Mouse (Mus musculus) spleen, postnatal 36 days (tissue): ENCODE results near the gene Rasip1.
"Not testable (repeated sequence)": the region's sequence is repeated elsewhere in the genome, so short reads cannot be mapped to it uniquely, and the experiment has no call there.

Experiments
- DNase-seq, 2 experiments: peaks; one replicate each; pipeline ENCODE4 v3.0.0; 2022; ENCODE audit warnings: low spot score in 2 of 2, mixed read lengths in 1 of 2

The Rasip1 gene

DNA sequence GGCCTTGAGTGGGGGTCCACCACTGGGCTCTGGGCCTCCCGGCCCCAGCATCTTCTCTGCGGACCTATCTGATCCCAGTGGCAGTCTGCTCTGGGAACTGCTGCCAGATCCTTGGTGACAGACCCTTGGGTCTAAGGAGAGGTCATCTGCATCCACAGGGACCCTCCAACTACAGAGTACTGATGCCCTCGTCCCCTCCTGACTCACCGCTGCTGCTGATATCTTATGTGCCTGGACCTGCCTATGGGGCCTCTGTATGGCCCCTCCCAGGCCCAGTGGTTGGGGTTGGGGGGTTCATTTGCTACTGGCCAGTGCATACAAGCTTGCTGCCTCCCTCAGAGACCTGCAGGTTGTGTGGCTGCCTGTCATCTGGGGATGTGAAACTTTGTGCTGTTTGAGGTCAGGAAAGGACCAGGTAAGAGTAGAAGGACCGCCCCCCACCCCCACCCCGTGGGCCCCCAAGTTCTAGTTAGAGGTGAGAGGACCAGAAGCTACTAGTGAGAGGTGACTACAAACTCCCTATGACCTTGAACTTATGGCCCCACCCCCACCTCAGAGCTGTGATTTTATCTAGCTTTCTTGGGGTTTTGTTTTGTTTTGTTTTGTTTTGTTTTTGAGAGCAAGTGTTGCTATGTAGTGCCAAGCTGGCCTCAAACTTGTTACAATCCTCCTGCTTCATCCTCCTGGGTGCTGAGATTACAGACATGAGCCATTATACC is 17.7 kb downstream of the Rasip1 start:
- DNase-seq = no peak

GRCm38 (mm10) chr7:45645591-45645971 is 18.3 kb downstream of the Rasip1 start:
- DNase-seq = no peak

DNA sequence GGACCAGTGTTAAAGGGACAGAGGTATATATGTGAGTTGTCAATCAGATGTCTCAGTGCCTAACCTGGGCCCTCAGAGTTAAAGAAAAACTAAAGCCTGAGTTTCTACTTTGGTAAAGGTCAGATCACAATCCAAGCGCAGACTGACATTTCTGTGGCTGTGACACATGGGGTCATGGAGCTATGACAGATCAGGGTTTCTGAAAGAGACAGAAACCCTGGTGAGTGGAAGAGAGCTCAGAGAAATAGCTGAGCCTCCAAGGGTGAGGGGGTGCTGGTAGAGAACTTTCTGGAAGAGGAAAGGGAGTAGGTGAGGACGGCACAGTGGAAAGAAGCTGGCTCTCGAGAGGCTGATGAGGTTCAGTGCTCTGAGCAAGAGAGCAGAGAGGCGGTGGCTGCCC is 19.4 kb downstream of the Rasip1 start:
- DNase-seq = no peak

DNA sequence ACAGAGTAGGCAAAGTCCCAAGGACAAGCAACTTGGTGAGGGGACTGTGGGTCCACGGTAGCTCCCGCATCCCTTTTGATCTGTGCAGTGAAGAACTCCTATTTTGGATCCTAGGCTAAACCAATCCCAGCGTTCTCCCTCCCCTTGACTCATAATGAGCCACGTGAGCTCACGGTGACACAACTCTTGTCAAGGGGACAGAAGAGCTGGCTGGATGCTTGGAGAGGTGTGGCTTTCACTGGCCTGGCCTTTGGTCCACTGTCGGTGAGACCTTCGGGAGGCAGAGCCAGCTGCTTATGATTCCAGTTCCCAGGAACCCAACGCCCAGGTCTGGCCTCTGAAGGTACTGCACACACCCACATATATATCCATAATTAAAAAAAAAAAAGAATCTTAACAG is 22.1 kb downstream of the Rasip1 start:
- DNase-seq = no peak

- not testable (repeated sequence) for DNase-seq
These were observed 23.2 kb downstream of the Rasip1 start for GRCm38 (mm10) chr7:45650484-45650883.

DNA sequence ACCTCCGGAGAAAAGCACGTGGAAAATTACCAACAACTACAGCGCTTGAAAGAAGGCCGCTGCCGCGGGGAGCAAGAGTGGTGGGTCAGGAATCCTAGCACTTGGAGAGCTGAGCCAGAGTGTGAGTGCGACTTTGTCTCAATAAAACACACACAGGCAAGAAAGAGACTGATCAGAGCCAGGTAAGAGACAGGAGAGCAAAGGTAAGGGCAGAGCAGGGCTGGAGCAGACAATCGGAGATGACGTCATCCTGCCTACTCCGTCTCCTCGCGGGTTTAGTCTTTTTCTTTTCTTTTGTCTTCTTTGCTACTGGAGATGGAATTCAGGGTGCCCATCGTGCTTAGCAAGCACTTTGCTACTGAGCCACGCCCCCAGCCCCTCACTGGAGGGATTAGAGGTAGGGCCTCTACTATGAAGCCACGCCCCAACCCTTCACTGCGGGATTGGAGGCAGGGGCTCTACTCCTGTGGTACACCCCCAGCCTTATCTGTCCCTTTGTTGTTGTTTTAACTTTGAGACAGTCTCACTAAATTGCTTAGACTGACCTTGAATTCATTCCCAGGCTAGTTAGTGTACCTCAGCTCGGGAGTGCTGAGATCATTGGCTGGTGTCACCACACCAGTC is 27.2 kb downstream of the Rasip1 start:
- DNase-seq = no peak

DNA sequence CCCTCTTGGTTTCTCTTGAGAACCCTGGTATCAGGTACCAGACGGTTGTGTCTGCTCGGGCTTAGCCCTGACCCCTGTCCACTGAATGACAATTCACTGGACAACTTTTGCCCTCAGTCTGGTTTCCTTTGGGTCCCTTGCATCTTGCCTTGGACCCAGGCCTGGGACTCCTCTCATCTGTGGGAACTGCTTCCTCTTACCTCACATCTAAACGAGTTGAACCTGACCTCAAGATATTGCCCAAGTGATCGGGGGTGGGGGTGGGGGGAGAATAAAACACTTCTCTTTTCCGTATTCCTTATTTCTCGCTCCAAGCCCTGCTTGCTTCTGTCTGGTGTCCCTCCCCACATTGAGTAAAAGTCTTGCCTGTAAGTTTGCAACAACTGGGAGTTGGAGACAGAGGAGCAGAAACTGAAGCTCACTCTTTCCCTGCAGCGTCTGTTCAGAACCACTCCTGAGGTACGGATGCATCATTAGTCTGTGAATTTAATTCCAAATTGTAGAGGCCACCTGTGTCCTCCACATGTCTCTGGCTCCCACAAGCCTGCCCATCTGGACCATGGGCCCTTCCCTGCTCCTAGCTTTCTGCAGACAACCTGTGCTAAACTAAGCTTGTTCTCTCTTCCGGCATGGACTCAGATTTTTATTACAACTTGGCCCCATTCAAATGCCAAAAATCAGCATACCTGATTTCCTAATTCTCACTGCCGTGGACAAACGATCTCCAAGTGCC is 33.6 kb downstream of the Rasip1 start:
- no peak for DNase-seq

- not testable (repeated sequence) for DNase-seq
These were observed 34.4 kb downstream of the Rasip1 start for GRCm38 (mm10) chr7:45661702-45662101.

DNA sequence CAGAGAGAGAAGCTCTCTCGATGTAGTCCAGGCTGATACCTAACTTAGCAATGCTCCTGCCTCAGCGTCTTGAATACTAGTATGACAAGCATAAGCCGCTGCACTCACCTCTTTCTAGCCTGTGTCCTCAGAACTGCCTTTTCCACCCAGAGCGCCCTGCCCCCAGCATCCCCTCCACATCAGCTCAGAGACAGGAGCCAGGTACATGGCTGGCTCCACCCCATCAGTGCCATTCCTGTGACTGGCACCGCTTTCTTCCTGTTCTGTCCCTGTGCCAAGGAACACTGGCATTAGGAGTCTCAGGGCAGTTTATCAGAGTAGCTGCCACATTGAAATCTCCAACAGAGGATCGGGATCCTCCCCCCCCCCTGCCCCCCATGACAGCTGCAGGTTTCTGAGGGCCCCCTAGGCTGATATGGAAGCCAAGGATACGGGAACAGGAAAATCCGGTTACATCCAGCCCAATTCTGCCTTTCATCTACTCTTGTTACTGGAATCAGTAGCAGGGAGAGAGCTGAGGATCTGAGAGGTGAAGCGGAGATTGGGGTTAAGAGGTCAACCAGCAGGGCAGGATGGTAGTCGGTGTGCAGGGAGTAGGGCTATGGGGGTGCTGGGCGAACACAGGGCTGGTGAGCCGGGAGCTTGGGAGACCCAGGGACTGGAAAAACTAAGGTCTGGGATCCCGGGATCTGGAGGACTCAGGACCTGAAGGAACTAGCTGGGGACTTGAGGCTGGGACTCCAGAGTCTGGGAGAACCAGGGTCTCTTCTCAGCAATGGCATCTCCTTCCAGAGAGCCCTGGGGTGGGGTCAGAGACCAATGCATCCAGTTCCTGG is 38.2 kb downstream of the Rasip1 start:
- DNase-seq = no peak

DNA sequence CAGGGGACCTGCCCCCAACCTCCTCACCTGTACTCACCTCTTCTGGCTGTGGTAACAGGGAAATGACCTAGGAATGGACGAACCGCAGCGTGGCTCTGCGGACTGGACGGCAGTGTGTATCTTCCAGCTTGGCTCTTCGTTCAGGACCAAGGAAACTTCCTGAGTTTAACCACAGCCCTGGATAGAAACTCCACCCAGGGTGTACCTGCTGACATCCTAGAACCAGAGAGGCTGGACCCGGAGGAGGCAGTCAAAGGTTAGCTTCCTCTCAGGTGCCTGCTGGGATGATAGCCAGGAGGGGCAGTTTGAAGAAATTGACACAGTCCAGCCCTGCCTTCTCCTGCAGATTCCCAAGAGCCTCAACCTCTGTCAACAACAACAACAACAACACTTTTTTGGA is 38.9 kb downstream of the Rasip1 start, which contains the start of gene Fut2:
Gene Fut2, minus strand, starts transcription at position 234 of the 400 bp plus-strand sequence.
- DNase-seq = no peak

GRCm38 (mm10) chr7:45667761-45668160 is 40.5 kb downstream of the Rasip1 start:
- no peak for DNase-seq

DNA sequence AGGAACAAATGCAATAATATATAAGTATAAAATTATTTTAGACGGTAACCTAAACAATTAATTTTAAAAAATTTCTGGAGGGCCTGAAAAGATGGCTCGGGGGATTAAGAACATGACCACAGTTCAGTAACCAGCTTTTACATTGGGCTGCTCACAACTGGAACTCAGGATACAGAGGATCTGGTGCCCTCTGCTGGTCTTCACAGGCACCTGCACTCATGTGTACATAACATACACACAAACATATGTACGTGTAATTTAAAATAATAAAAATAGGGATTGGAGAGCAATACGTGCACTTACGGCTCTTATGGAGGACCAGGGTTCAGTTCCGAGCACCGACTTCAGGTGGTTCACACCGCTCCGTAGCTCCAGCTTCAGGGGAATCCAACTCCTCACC is 41.6 kb downstream of the Rasip1 start:
- DNase-seq = no peak

DNA sequence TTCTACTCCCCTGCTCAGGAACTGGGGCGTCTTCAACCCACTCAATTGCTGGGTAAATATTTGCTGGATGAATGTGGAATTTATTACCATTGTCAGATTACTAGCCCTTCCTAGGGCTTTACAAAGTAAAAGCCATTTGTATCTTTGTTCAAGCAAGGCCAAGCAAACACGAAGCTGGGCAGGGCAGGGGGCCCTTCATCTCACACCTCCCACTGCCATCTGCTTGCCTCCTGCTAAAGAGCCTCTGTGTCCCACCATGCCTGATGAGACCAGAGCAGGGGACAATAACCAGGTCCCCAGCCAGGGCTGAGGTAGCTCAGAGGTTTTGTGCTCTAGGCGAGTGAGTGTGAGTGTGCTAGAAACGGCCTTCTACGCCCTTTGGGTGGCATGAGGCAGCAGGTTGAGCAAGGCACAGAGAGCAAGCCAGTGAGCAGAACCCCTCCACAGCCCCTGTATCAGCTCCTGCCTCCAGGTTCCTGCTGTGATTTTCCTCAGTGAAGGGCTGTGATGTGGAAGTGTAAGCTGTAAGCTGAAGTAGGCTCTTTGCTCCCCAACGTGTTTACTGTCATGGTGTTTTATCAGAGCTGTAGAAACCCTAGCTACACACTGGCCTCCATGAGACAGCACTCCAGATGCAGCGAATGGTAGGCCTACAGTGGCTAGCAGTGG is 50.5 kb downstream of the Rasip1 start:
- DNase-seq = no peak

DNA sequence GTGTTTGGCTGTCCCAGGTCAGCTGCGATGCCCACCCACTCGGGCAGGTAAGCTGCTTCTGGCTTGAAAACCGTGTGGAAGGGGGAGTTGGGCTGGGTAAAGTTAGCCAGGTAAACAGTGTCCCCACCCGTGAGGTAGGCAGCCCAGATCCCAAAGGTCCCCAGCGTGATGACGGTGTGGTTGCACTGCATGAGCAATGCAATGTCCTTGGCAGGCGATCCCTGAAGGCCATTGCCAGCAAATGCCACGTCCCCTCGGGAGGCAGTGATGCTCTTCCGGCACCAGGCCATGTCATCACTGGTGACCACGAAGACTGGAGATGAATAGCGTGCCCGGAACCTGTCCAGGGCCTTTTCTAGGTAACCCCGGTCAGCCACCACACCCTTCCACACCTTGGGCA is 51.2 kb downstream of the Rasip1 start:
- no peak for DNase-seq

- no peak for DNase-seq
These were observed 52.8 kb downstream of the Rasip1 start for GRCm38 (mm10) chr7:45679966-45680621.

- DNase-seq = peak; percentile 76 to 79
These were observed 53.9 kb downstream of the Rasip1 start for GRCm38 (mm10) chr7:45681046-45681736.

GRCm38 (mm10) chr7:45682144-45683126 is 55.1 kb downstream of the Rasip1 start:
- peak; percentile 75 to 82 for DNase-seq

- no peak for DNase-seq
These were observed 56.2 kb downstream of the Rasip1 start, which contains the start of gene Ntn5 for GRCm38 (mm10) chr7:45683396-45684050. Ntn5 (plus strand) TSS chr7:45684022.
